9 mouse cellular contexts compared by ENCODE assay signal in genomic region chr9:107637070-107637469, GRCm38 (mm10). TPM values are rescaled to one million over a fixed set of nuclear protein-coding genes. Genes with fewer than 3 reads are reported as not detected.
DNase-seq lines count a peak whose midpoint lies in the region; ATAC-seq lines count a peak whose summit lies in the region.
"Had no signal": no experiment of that assay in that cellular context is flagged by ENCODE, and none has a peak within 500 bp of the region (broad histone marks: within the 10 kb centered on the region; RNA-seq: fewer than 3 reads in every experiment).

No protein-coding gene starts in this region.

- peaks cover 34% of the 10 kb centered on the region for H3K4me1 ChIP-seq in forebrain, embryonic 16.5 days (replicated peaks; ENCODE audit: control insufficient read depth, insufficient read depth, low read length)
- H3K4me1 ChIP-seq in midbrain, embryonic 12.5 days: peaks cover 64% of the 10 kb centered on the region

- H3K9ac ChIP-seq in forebrain, embryonic 16.5 days (replicated peaks; ENCODE audit: low read depth, low read length): no peak overlapping the region
- no peak overlapping the region for H3K9ac ChIP-seq in midbrain, embryonic 12.5 days (replicated peaks)

- peak overlapping the region; percentile 20; the same call in 1 of the 2 replicates for H3K27ac ChIP-seq in forebrain, embryonic 16.5 days (ENCODE audit: low read length)
- H3K27ac ChIP-seq in midbrain, embryonic 12.5 days (replicated peaks): peak overlapping the region; percentile 90

- H3K4me2 ChIP-seq in forebrain, embryonic 16.5 days (ENCODE audit: low read length): peak overlapping the region; percentile 11; the same call in 1 of the 2 replicates
- peak overlapping the region; percentile 45 for H3K4me2 ChIP-seq in midbrain, embryonic 12.5 days (replicated peaks)

- WGBS in forebrain, embryonic 16.5 days: 7% methylated on average over 7 of the region's 7 CpGs
- 10% methylated on average over 7 of the region's 7 CpGs for WGBS in midbrain, embryonic 12.5 days

- no peaks in the 10 kb centered on the region for H3K9me3 ChIP-seq in forebrain, embryonic 16.5 days (ENCODE audit: control insufficient read depth, low read length)
- no peaks in the 10 kb centered on the region for H3K9me3 ChIP-seq in midbrain, embryonic 12.5 days

- DNase-seq in ES-CJ7 (ENCODE audit: low read depth, low spot score) (peak; percentile 43), MN1 (ENCODE audit: low spot score) (peak; percentile 50)
- no peak for DNase-seq in adrenal gland, adult 8-10 months
- DNase-seq: kidney, adult 2 months had no signal

- no peaks in the 10 kb centered on the region for H3K27me3 ChIP-seq in forebrain, embryonic 16.5 days (replicated peaks; ENCODE audit: control insufficient read depth, insufficient read depth, low read length)
- no peaks in the 10 kb centered on the region for H3K27me3 ChIP-seq in midbrain, embryonic 12.5 days
- H3K27me3 ChIP-seq: Patski had no signal

- no peak for ATAC-seq in forebrain, embryonic 16.5 days
- peak; percentile 72 for ATAC-seq in midbrain, embryonic 12.5 days (ENCODE audit: low FRiP score, low read depth)
- no peak for ATAC-seq in erythroid progenitor cell, adult 5-6 weeks (replicated peaks; ENCODE audit: low FRiP score, poor library complexity, severe bottlenecking)
- no peak for ATAC-seq in CD4-positive, CD25-positive, alpha-beta regulatory T cell, adult 4 months
- ATAC-seq: Patski had no signal

- no peak overlapping the region for H3K4me3 ChIP-seq in forebrain, embryonic 16.5 days (replicated peaks; ENCODE audit: low read length)
- 0 out of 2 replicates have a peak overlapping the region, but pooled peaks have one; percentile 5 for H3K4me3 ChIP-seq in midbrain, embryonic 12.5 days

- H3K36me3 ChIP-seq in forebrain, embryonic 16.5 days (ENCODE audit: control insufficient read depth, insufficient read depth): no peaks in the 10 kb centered on the region
- H3K36me3 ChIP-seq in midbrain, embryonic 12.5 days: no peaks in the 10 kb centered on the region

RNA-seq across cellular contexts. Expression of gene Gnai2, which starts 1.9 kb away (rescaled TPM):
- 299 and 316 TPM in 2 replicates for polyA plus RNA-seq in forebrain, embryonic 16.5 days (2015; fragmentation: Nextera tagmentation; extraction: Ambion mirVana)
- polyA plus RNA-seq in midbrain, embryonic 12.5 days (2016; fragmentation: Nextera tagmentation; extraction: Ambion mirVana): 635 and 641 TPM in 2 replicates
- total RNA-seq in erythroid progenitor cell, adult 5-6 weeks (2015; ENCODE audit: low replicate concordance): 382 and 420 TPM in 2 replicates
- 334 and 357 TPM in 2 replicates for total RNA-seq in erythroid progenitor cell, adult 5-6 weeks (2017; ENCODE audit: low replicate concordance)
- polyA plus RNA-seq in CD4-positive, CD25-positive, alpha-beta regulatory T cell, adult 4 months (2017; shearing (Covaris generic)): 100 to 1,000 TPM; 120 to 139 TPM
- total RNA-seq in adrenal gland, adult 8-10 months (2022): 100 to 1,000 TPM; 229 to 382 (median 295) TPM

RNA-seq across cellular contexts. Expression of gene Sema3b, which starts 28.0 kb away (rescaled TPM):
- polyA plus RNA-seq in forebrain, embryonic 16.5 days (2015; fragmentation: Nextera tagmentation; extraction: Ambion mirVana): 2.3 and 3.0 TPM in 2 replicates
- 3.2 TPM in 2 replicates for polyA plus RNA-seq in midbrain, embryonic 12.5 days (2016; fragmentation: Nextera tagmentation; extraction: Ambion mirVana)
- not detected in 2 replicates for total RNA-seq in erythroid progenitor cell, adult 5-6 weeks (2015; ENCODE audit: low replicate concordance)
- not detected in 2 replicates for total RNA-seq in erythroid progenitor cell, adult 5-6 weeks (2017; ENCODE audit: low replicate concordance)
- polyA plus RNA-seq in CD4-positive, CD25-positive, alpha-beta regulatory T cell, adult 4 months (2017; shearing (Covaris generic)): not detected
- total RNA-seq in adrenal gland, adult 8-10 months (2022): 1 to 10 TPM; 5.0 to 7.7 (median 6.2) TPM

RNA-seq across cellular contexts. Expression of gene Slc38a3, which starts 32.3 kb away (rescaled TPM):
- polyA plus RNA-seq in forebrain, embryonic 16.5 days (2015; fragmentation: Nextera tagmentation; extraction: Ambion mirVana): 30.4 and 32.6 TPM in 2 replicates
- 13.9 and 14.8 TPM in 2 replicates for polyA plus RNA-seq in midbrain, embryonic 12.5 days (2016; fragmentation: Nextera tagmentation; extraction: Ambion mirVana)
- not detected in 2 replicates for total RNA-seq in erythroid progenitor cell, adult 5-6 weeks (2015; ENCODE audit: low replicate concordance)
- not detected in 2 replicates for total RNA-seq in erythroid progenitor cell, adult 5-6 weeks (2017; ENCODE audit: low replicate concordance)
- not detected for polyA plus RNA-seq in CD4-positive, CD25-positive, alpha-beta regulatory T cell, adult 4 months (2017; shearing (Covaris generic))
- 1 to 10 TPM in 1 of 4 experiments, under 1 TPM in 3; 0.31 to 2.2 (median 0.74) TPM for total RNA-seq in adrenal gland, adult 8-10 months (2022)

RNA-seq across cellular contexts. Expression of gene Gnat1, which starts 42.4 kb away (rescaled TPM):
- polyA plus RNA-seq in forebrain, embryonic 16.5 days (2015; fragmentation: Nextera tagmentation; extraction: Ambion mirVana): 1.2 and 1.4 TPM in 2 replicates
- 1.9 and 2.7 TPM in 2 replicates for polyA plus RNA-seq in midbrain, embryonic 12.5 days (2016; fragmentation: Nextera tagmentation; extraction: Ambion mirVana)
- total RNA-seq in erythroid progenitor cell, adult 5-6 weeks (2015; ENCODE audit: low replicate concordance): not detected in 2 replicates
- 1.9 TPM in 1 of 2 replicates, not detected in the other for total RNA-seq in erythroid progenitor cell, adult 5-6 weeks (2017; ENCODE audit: low replicate concordance)
- polyA plus RNA-seq in CD4-positive, CD25-positive, alpha-beta regulatory T cell, adult 4 months (2017; shearing (Covaris generic)): 1 to 10 TPM in 1 of 2 experiments, not detected in 1; 1.6 TPM
- under 1 TPM in 1 of 4 experiments, not detected in 3; 0.74 TPM for total RNA-seq in adrenal gland, adult 8-10 months (2022)

RNA-seq across cellular contexts. Expression of gene Ifrd2, which starts 49.6 kb away (rescaled TPM):
- polyA plus RNA-seq in forebrain, embryonic 16.5 days (2015; fragmentation: Nextera tagmentation; extraction: Ambion mirVana): 14.4 and 16.8 TPM in 2 replicates
- polyA plus RNA-seq in midbrain, embryonic 12.5 days (2016; fragmentation: Nextera tagmentation; extraction: Ambion mirVana): 20.1 and 21.1 TPM in 2 replicates
- 206 and 249 TPM in 2 replicates for total RNA-seq in erythroid progenitor cell, adult 5-6 weeks (2015; ENCODE audit: low replicate concordance)
- 122 and 166 TPM in 2 replicates for total RNA-seq in erythroid progenitor cell, adult 5-6 weeks (2017; ENCODE audit: low replicate concordance)
- polyA plus RNA-seq in CD4-positive, CD25-positive, alpha-beta regulatory T cell, adult 4 months (2017; shearing (Covaris generic)): 10 to 100 TPM; 30.1 to 36.2 TPM
- 10 to 100 TPM; 36.7 to 49.1 (median 39.8) TPM for total RNA-seq in adrenal gland, adult 8-10 months (2022)

Comparison
In these comparisons a context has a peak if more than half of its experiments do, and no peak if none do; other contexts are left out.
1. RNA of gene Slc38a3, which starts 32.3 kb away (polyA plus RNA-seq): 30.4 to 32.6 TPM in forebrain, embryonic 16.5 days and 13.9 to 14.8 TPM in midbrain, embryonic 12.5 days; not detected in CD4-positive, CD25-positive, alpha-beta regulatory T cell, adult 4 months; every median in the first group is over 10 times any median in the second.